Mouse (Mus musculus) embryonic facial prominence, embryonic 14.5 days (tissue): ENCODE data around the gene Trmo. TPM values are rescaled to one million over a fixed set of nuclear protein-coding genes. Genes with fewer than 3 reads are reported as not detected.

Experiments
- ATAC-seq: fragments of 200-750 bp; cut with Nextera tagmentation; 2 replicates; pipeline ENCODE4 v1.8.0; 2017; ENCODE audit warnings: low read depth, moderate number of reproducible peaks, moderate TSS enrichment
- DNase-seq: peaks from one replicate; pipeline ENCODE4 v3.0.0-alpha.2; 2015; ENCODE audit warnings: low spot score
- H3K27ac ChIP-seq: fragments of 300-500 bp; sonication (generic); replicated peaks from 2 replicates; pipeline ENCODE4 v1.5.1; 2014; ENCODE audit warnings: low read depth, mild to moderate bottlenecking, low read length, moderate library complexity
- H3K27me3 ChIP-seq: fragments of 300-500 bp; sonication (generic); replicated peaks from 2 replicates; pipeline ENCODE4 v1.6.1; 2014; ENCODE audit warnings: low read length; ENCODE audit not compliant: control insufficient read depth, insufficient read depth
- H3K36me3 ChIP-seq: fragments of 300-500 bp; sonication (generic); 2 replicates; pipeline ENCODE4 v1.6.1; 2014; ENCODE audit warnings: low read length, mixed read lengths; ENCODE audit not compliant: control insufficient read depth, insufficient read depth
- H3K4me1 ChIP-seq: fragments of 300-500 bp; sonication (generic); 2 replicates; pipeline ENCODE4 v1.6.1; 2014; ENCODE audit warnings: antibody characterized with exemption, low read length; ENCODE audit not compliant: control insufficient read depth, insufficient read depth
- H3K4me2 ChIP-seq: fragments of 300-500 bp; sonication (generic); 2 replicates; pipeline ENCODE4 v1.6.1; 2014; ENCODE audit warnings: low read depth, mild to moderate bottlenecking, low read length, moderate library complexity, mixed read lengths
- H3K4me3 ChIP-seq: fragments of 300-500 bp; sonication (generic); 2 replicates; pipeline ENCODE4 v1.5.1; 2014; ENCODE audit warnings: low read depth, mild to moderate bottlenecking, low read length
- H3K9ac ChIP-seq: fragments of 300-500 bp; sonication (generic); 2 replicates; pipeline ENCODE4 v1.6.1; 2014; ENCODE audit warnings: low read depth, mild to moderate bottlenecking, low read length, moderate library complexity, mixed read lengths
- H3K9me3 ChIP-seq: fragments of 300-500 bp; sonication (generic); 2 replicates; pipeline ENCODE4 v1.6.1; 2016; ENCODE audit warnings: low read length; ENCODE audit not compliant: control insufficient read depth
- WGBS: fragments of 180-500 bp; shearing (Covaris S2); extraction: QIAGEN DNeasy Blood & Tissue Kit; methylation state at CpG from one replicate; pipeline ENCODE4 v1.1.7; 2014; 5-methylcytosine and 5-hydroxymethylcytosine counted together
- polyA plus RNA-seq: library from polyadenylated mRNA; unstranded; fragments of >200 nt; fragmentation: Nextera tagmentation; extraction: Ambion mirVana; gene quantifications from 2 replicates; pipeline ENCODE4 v1.2.1, GENCODE M21; 2014

Trmo gene
- polyA plus RNA-seq, 1 experiment from 2014 or later = 8.8 TPM

DNA sequence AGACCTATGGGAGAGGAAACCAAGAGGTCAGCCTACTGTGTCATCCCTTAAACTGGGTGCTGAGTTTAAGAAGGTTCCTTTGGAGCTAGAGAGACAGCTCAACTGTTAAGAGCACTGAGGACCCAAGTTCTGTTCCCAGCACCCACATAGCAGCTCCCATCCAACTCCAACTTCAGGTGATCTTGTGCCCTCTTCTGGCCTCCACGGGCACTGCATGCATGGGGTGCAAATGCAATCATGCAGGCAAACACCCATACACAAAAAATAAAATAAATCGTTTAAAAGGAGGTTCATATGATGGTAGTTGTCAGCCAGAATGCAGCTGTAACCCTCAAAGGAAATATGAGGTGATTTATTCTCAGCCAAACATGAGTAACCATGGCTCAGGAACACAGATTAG, 24.9 kb downstream of the Trmo start:
- Histone ChIP-seq H3K9me3 (no peaks in the 10 kb centered on the region), H3K27me3 (no peaks in the 10 kb centered on the region), H3K9ac (no peak overlapping the region), H3K4me2 (no peak overlapping the region), H3K27ac (no peak overlapping the region), H3K4me1 (peaks cover 4% of the 10 kb centered on the region; the same call in 1 of the 2 replicates), H3K36me3 (no peaks in the 10 kb centered on the region), H3K4me3 (no peak overlapping the region)
- DNase-seq (no peak), ATAC-seq (no peak)
- 81% methylated on average over 2 of the region's 2 CpGs for WGBS

GRCm38 (mm10) chr4:46361258-46361657, 28.0 kb downstream of the Trmo start:
- no peaks in the 10 kb centered on the region for H3K36me3 ChIP-seq
- no peak overlapping the region for H3K4me3 ChIP-seq
- H3K27ac ChIP-seq = no peak overlapping the region
- ATAC-seq (no peak), DNase-seq (no peak)
- WGBS = 66% methylated on average over 5 of the region's 5 CpGs
- no peaks in the 10 kb centered on the region for H3K9me3 ChIP-seq
- 0 out of 2 replicates have a peak, but pooled peaks cover 3% of the 10 kb centered on the region for H3K27me3 ChIP-seq
- no peak overlapping the region for H3K4me2 ChIP-seq
- H3K4me1 ChIP-seq = no peaks in the 10 kb centered on the region
- no peak overlapping the region for H3K9ac ChIP-seq

DNA sequence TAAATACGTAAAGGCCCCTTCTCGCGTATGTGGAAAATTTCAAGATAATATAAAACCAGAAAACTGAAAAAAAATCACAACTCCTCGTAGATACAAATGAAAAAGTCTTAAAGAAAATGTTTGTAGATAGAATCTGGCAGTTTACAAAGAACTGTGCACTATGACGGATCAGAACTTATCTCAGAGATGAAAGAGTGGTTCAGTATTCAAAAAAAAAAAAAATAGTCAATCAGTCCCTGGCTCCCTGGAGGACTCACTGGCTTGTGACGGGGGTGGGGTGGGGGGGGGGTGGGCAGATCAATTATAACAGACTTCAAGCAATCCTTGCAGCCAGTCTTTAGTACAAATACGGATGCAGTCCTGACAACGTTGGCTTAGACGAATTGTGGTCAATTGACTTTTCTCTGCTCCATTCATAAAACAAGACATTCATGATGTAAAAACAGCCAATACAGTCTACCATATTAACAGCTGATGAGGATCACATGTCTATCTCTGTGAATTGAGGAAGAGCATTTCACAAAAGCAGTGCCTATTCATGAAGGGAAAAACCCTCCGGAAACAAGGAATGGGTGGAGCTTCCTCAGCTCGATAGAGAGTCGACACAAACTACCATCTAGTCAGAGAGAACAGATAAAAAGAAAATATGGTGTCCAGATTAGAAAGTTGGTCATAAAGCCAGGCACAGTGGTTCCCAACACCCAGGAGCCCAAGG, 29.5 kb downstream of the Trmo start:
- ATAC-seq (no peak), DNase-seq (no peak)
- Histone ChIP-seq H3K27me3 (0 out of 2 replicates have a peak, but pooled peaks cover 4% of the 10 kb centered on the region), H3K4me1 (no peaks in the 10 kb centered on the region), H3K4me2 (no peak overlapping the region), H3K27ac (no peak overlapping the region), H3K9me3 (no peaks in the 10 kb centered on the region), H3K4me3 (no peak overlapping the region), H3K36me3 (no peaks in the 10 kb centered on the region), H3K9ac (no peak overlapping the region)
- 75% methylated on average over 12 of the region's 12 CpGs for WGBS

- Histone ChIP-seq H3K27ac (no peak overlapping the region), H3K9ac (no peak overlapping the region), H3K4me3 (no peak overlapping the region), H3K9me3 (no peaks in the 10 kb centered on the region), H3K4me2 (no peak overlapping the region), H3K27me3 (peaks cover 23% of the 10 kb centered on the region), H3K4me1 (no peaks in the 10 kb centered on the region), H3K36me3 (no peaks in the 10 kb centered on the region)
- DNase-seq = no peak
- peak; percentile 30; the same call in 1 of the 2 replicates for ATAC-seq
- WGBS = 39% methylated on average over 12 of the region's 12 CpGs
These were observed 32.7 kb downstream of the Trmo start for GRCm38 (mm10) chr4:46356351-46357133.

GRCm38 (mm10) chr4:46353045-46353444, 36.2 kb downstream of the Trmo start:
- no peaks in the 10 kb centered on the region for H3K9me3 ChIP-seq
- H3K4me1 ChIP-seq = no peaks in the 10 kb centered on the region
- no peaks in the 10 kb centered on the region for H3K36me3 ChIP-seq
- H3K4me2 ChIP-seq = no peak overlapping the region
- WGBS = 16% methylated on average over 8 of the region's 10 CpGs
- peaks cover 56% of the 10 kb centered on the region for H3K27me3 ChIP-seq
- 0 out of 2 replicates have a peak overlapping the region, but pooled peaks have one; percentile 8 for H3K9ac ChIP-seq
- ATAC-seq (peak; percentile 60; the same call in 1 of the 2 replicates), DNase-seq (peak; percentile 61)
- H3K4me3 ChIP-seq = no peak overlapping the region
- H3K27ac ChIP-seq = peak overlapping the region; percentile 52; the same call in 1 of the 2 replicates

- no peak for DNase-seq
- no peaks in the 10 kb centered on the region for H3K9me3 ChIP-seq
These were observed 39.7 kb downstream of the Trmo start for GRCm38 (mm10) chr4:46349530-46349929.

GRCm38 (mm10) chr4:46348897-46349296, 40.3 kb downstream of the Trmo start:
- H3K36me3 ChIP-seq = no peaks in the 10 kb centered on the region
- H3K27ac ChIP-seq = no peak overlapping the region
- H3K4me1 ChIP-seq = no peaks in the 10 kb centered on the region; the same call in 1 of the 2 replicates
- H3K4me2 ChIP-seq = no peak overlapping the region
- DNase-seq (no peak), ATAC-seq (no peak)
- no peak overlapping the region for H3K9ac ChIP-seq
- H3K27me3 ChIP-seq = peaks cover 92% of the 10 kb centered on the region
- no peaks in the 10 kb centered on the region for H3K9me3 ChIP-seq
- no peak overlapping the region for H3K4me3 ChIP-seq
- 17% methylated on average over 9 of the region's 9 CpGs for WGBS

More at GRCm38 (mm10) chr4:46349530-46349929, 39.7 kb downstream of the Trmo start:
- Histone ChIP-seq H3K4me1 (no peaks in the 10 kb centered on the region; the same call in 1 of the 2 replicates), H3K27ac (no peak overlapping the region), H3K36me3 (no peaks in the 10 kb centered on the region), H3K4me2 (no peak overlapping the region), H3K4me3 (no peak overlapping the region), H3K27me3 (peaks cover 85% of the 10 kb centered on the region), H3K9ac (no peak overlapping the region)
- 44% methylated on average over 5 of the region's 5 CpGs for WGBS
- no peak for ATAC-seq

DNA sequence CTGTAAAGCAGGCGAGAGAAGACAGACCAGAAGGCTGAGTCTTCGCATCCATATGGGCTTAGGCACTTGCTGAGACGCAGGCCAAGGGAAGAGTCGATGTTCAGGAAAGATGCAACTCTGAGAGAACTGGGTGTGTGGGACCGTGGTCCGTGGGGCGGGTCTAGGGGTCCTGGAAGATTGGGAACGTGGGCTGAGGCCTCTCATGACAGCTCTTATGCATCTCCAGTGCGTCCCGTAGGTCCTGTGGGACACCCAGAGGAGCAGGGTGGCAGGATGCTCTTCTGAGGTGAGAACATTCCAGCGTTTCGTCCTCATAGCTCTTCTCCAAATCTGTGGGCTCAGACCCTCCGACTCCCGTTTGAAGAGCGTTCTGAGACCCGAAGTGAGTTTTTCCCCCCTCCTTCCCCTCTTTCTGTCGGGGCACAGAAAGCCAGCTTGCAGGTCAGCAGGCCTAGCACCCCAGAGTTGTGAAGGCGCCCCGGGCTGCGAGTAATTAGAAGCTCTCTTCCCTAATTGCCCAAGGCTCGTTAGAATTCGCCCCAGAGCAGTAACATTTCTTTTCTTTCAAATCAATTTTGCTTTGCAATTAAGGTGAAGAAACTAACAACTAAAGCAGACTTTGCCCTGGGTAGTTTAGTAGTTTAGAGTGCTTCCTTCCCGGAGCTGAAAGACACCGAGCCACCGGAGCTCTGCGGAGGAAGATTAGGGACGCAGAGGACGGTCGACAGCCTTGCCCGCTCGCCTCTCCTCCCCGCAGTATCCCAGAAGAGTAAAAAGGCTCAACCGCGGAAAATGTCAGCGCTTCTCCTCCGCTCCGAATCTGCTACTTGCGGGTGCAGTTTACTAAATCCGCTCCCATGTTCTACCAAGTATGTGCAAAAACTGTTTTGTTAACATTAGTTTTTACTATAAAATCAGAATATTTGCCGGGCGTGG, 41.4 kb downstream of the Trmo start:
- WGBS = 3% methylated on average over 41 of the region's 41 CpGs
- Histone ChIP-seq H3K27ac (no peak overlapping the region), H3K4me2 (peak overlapping the region; percentile 2; the same call in 1 of the 2 replicates), H3K9ac (no peak overlapping the region), H3K27me3 (peaks cover 94% of the 10 kb centered on the region), H3K4me1 (no peaks in the 10 kb centered on the region; the same call in 1 of the 2 replicates), H3K9me3 (no peaks in the 10 kb centered on the region), H3K4me3 (0 out of 2 replicates have a peak overlapping the region, but pooled peaks have one; percentile 6), H3K36me3 (no peaks in the 10 kb centered on the region)
- DNase-seq (no peak), ATAC-seq (no peak)
